Mouse (Mus musculus) kidney, adult 2 months (tissue): ENCODE measurements around the gene Gm49394. TPM values are rescaled to one million over a fixed set of nuclear protein-coding genes. Genes with fewer than 3 reads are reported as not detected.

ENCODE experiments used
- DNase-seq: peaks from one replicate; pipeline ENCODE4 v3.0.0; 2021
- H3K27ac ChIP-seq: fragments of 200-500 bp; 2 replicates; pipeline ENCODE4 v1.5.1; 2012; ENCODE audit warnings: low read depth, low read length, control low read depth, inconsistent platforms; ENCODE audit not compliant: insufficient read depth
- H3K27me3 ChIP-seq: fragments of 200-500 bp; replicated peaks from 2 replicates; pipeline ENCODE4 v1.6.1; 2012; ENCODE audit warnings: mild to moderate bottlenecking, moderate library complexity, low read length, inconsistent platforms; ENCODE audit not compliant: control insufficient read depth, insufficient read depth
- H3K36me3 ChIP-seq: fragments of 200-500 bp; 2 replicates; pipeline ENCODE4 v1.6.1; 2012; ENCODE audit warnings: mild to moderate bottlenecking, moderate library complexity, low read length, inconsistent platforms; ENCODE audit not compliant: control insufficient read depth, insufficient read depth
- H3K4me1 ChIP-seq: fragments of 200-500 bp; 2 replicates; pipeline ENCODE4 v1.6.1; 2011; ENCODE audit warnings: low read length; ENCODE audit not compliant: control insufficient read depth, insufficient read depth
- H3K4me3 ChIP-seq: fragments of 200-500 bp; 2 replicates; pipeline ENCODE4 v1.5.1; 2011; ENCODE audit warnings: mild to moderate bottlenecking, low read depth, low read length, control low read depth; ENCODE audit not compliant: insufficient read depth
- CTCF ChIP-seq: fragments of 200-500 bp; conservative IDR thresholded peaks from 2 replicates; pipeline ENCODE4 v1.5.1; 2011; ENCODE audit warnings: low read depth, mild to moderate bottlenecking, control low read depth, low read length, moderate library complexity, mixed read lengths; ENCODE audit not compliant: insufficient read depth, insufficient read length
- POLR2A ChIP-seq: fragments of 200-500 bp; IDR thresholded peaks from one replicate; pipeline ENCODE4 v1.6.1; 2011; ENCODE audit warnings: low read depth, low read length, control low read depth
- WGBS: fragments of 180-500 bp; shearing (Covaris S2); methylation state at CpG from one replicate; pipeline ENCODE4 v1.1.7; 2018; 5-methylcytosine and 5-hydroxymethylcytosine counted together
- polyA plus RNA-seq: library from polyadenylated mRNA; depleted of rRNA; stranded (reverse); fragments of >200 nt; gene quantifications from 2 replicates; pipeline ENCODE4 v1.2.3, GENCODE M21; 2012

The Gm49394 gene
- polyA plus RNA-seq, 1 experiment, result not detected

DNA sequence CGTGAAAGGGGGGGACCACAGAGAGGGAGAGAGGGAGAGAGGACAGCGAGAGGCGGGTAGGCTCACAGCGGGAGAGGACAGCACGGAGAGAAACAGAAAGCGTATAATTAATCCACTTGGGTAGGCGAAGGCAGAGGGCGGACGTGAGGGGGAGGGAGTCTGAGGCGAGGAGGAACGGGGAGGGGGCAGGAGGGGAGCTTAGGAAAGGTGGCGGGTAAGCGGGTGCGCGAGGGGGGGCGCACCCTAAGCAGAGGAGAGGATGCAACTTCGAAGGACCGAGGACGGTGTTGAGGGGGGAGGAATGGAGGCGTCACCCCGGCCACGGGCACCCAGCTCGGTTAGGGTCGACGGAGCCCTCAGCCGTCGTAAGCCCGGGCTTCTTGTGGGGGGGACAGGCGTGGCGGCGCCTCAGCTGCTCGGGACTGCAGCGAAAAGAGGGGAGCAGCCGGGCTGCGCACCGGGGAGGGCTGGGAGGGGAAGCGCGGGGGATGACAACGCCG lies 11.0 kb downstream of the Gm49394 start:
- no peak for DNase-seq
- WGBS, result 2% methylated on average over 40 of the region's 40 CpGs
- Histone ChIP-seq H3K36me3 (no peaks in the 10 kb centered on the region), H3K27me3 (peaks cover 12% of the 10 kb centered on the region), H3K4me1 (no peaks in the 10 kb centered on the region), H3K27ac (no peak overlapping the region), H3K4me3 (peak overlapping the region; percentile 47)
- TF ChIP-seq CTCF (no peak), POLR2A (no peak)

DNA sequence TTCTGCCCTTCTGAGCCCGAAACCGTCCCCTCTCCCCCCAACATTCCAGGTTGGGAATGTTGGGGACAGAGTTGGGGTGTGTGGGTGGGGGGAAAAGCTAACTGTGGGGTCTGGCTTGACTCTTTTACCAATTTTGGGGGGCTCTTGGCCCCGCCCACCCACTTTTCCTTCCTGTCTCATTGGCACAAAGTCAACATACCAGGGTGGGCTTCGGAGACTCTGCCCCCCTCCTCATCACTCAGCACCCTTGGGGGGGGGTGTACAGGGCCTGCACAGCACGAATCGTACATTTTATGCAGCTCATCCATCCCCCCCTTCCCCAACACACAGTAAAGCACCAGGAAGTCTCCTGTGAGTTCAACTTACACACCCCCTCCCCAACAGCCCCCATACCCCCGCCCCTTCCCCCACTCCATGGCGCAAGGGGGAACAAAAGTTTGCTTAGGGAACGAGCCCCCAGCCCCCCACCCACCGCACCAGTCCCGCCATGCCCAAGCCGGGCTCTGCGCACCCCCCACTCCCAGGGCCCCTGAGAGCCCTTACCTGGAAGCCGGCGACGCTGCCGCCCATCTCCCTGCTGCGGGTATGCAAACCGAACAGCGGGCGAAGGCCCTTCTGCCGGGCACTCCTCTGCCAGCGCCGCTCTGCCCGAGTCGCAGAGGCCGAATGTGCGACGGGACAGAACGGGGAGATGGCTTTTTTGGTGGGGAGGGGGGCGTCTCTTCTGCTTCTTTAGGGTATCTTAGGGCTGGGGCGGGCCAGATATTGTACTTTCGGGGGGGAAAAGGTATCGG lies 11.7 kb downstream of the Gm49394 start:
- no peak for DNase-seq
- TF ChIP-seq POLR2A (no peak), CTCF (no peak)
- H3K27ac ChIP-seq, result no peak overlapping the region
- H3K4me1 ChIP-seq, result no peaks in the 10 kb centered on the region
- 4% methylated on average over 34 of the region's 34 CpGs for WGBS
- no peaks in the 10 kb centered on the region for H3K36me3 ChIP-seq
- H3K4me3 ChIP-seq, result peak overlapping the region; percentile 47; the same call in 1 of the 2 replicates
- peaks cover 10% of the 10 kb centered on the region for H3K27me3 ChIP-seq

- TF ChIP-seq POLR2A (no peak), CTCF (no peak)
- H3K27me3 ChIP-seq, result peaks cover 10% of the 10 kb centered on the region
- no peak overlapping the region for H3K4me3 ChIP-seq
- H3K4me1 ChIP-seq, result no peaks in the 10 kb centered on the region
- no peak for DNase-seq
- no peaks in the 10 kb centered on the region for H3K36me3 ChIP-seq
- no peak overlapping the region for H3K27ac ChIP-seq
- 24% methylated on average over 9 of the region's 9 CpGs for WGBS
These were observed 12.4 kb downstream of the Gm49394 start for GRCm38 (mm10) chr7:142657341-142657791.

DNA sequence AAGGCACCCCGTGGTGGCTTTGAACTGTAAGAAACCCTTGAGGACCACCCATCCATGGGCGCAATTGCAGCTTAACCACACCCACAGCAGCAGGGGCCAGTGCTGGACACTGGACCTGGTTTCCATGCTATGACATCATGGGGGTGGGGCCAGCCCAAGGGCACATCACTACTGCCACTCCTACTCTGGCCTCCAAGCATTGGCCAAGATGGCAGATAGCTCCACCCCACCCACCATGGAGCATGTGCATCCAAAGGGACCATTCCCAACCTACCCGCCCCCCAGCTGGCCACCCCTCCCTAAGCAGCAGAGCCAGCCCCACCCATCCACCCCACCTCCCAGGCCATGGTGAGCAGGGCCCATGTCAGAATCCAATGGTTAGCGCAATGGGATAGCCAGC lies 13.7 kb downstream of the Gm49394 start:
- Histone ChIP-seq H3K36me3 (no peaks in the 10 kb centered on the region), H3K4me1 (no peaks in the 10 kb centered on the region), H3K27me3 (peaks cover 10% of the 10 kb centered on the region), H3K27ac (no peak overlapping the region), H3K4me3 (no peak overlapping the region)
- 65% methylated on average over 4 of the region's 4 CpGs for WGBS
- TF ChIP-seq POLR2A (no peak), CTCF (no peak)
- DNase-seq, result no peak

DNA sequence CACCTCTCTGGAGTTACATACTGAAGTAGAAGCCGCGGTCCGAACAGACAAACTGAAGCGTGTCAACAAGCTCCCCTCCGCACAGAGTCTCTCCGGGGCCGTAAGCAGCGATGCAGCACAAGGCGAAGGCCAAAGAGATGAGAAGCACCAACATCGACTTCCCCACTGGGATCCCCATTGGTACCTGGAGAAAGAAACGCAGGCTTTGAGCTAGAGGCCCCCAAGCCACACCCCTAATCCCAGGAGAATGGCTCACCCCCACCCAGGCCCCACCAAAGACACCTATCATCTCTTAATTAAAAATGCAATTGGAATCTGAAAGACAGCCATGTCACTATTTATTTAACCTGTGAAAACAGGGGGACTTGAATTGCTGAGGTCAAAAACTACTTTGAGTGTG lies 14.1 kb downstream of the Gm49394 start:
- no peak for DNase-seq
- no peak overlapping the region for H3K4me3 ChIP-seq

DNA sequence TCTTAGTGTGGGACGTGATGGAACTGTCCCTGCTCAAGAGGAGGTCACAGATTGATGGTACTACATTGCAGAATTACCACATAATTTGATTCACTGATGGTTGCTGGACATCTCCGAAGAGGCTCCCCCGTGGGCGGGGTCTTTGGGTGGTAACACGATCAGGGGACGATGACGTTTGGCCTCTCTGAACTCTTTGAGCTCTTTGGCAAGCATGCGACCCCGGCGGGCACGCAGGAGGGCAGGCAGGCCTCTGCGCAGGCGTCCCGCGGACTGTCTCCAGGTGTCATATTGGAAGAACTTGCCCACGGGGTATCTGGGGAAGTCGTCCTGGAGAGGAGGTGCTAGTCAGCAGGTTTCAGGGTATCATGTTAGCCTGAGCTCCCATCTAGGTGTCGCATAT lies 16.0 kb downstream of the Gm49394 start:
- no peak for TF ChIP-seq POLR2A
- TF ChIP-seq CTCF, result no peak
- no peak for DNase-seq
- Histone ChIP-seq H3K36me3 (no peaks in the 10 kb centered on the region), H3K27ac (no peak overlapping the region), H3K27me3 (peaks cover 7% of the 10 kb centered on the region), H3K4me3 (no peak overlapping the region), H3K4me1 (no peaks in the 10 kb centered on the region)
- 25% methylated on average over 18 of the region's 18 CpGs for WGBS

More for the DNA sequence above, 14.1 kb downstream of the Gm49394 start:
- WGBS, result 30% methylated on average over 11 of the region's 11 CpGs
- H3K4me1 ChIP-seq, result no peaks in the 10 kb centered on the region
- H3K27me3 ChIP-seq, result peaks cover 8% of the 10 kb centered on the region
- no peak for TF ChIP-seq POLR2A
- no peak for TF ChIP-seq CTCF
- no peak overlapping the region for H3K27ac ChIP-seq
- no peaks in the 10 kb centered on the region for H3K36me3 ChIP-seq

GRCm38 (mm10) chr7:142646676-142647075 lies 23.1 kb downstream of the Gm49394 start:
- no peaks in the 10 kb centered on the region for H3K4me1 ChIP-seq
- no peak for DNase-seq
- no peak overlapping the region for H3K4me3 ChIP-seq
- no peaks in the 10 kb centered on the region for H3K27me3 ChIP-seq
- no peaks in the 10 kb centered on the region for H3K36me3 ChIP-seq
- no peak overlapping the region for H3K27ac ChIP-seq
- TF ChIP-seq POLR2A (no peak), CTCF (no peak)
- WGBS, result 69% methylated on average over 6 of the region's 6 CpGs
